In the genomic region with DNA sequence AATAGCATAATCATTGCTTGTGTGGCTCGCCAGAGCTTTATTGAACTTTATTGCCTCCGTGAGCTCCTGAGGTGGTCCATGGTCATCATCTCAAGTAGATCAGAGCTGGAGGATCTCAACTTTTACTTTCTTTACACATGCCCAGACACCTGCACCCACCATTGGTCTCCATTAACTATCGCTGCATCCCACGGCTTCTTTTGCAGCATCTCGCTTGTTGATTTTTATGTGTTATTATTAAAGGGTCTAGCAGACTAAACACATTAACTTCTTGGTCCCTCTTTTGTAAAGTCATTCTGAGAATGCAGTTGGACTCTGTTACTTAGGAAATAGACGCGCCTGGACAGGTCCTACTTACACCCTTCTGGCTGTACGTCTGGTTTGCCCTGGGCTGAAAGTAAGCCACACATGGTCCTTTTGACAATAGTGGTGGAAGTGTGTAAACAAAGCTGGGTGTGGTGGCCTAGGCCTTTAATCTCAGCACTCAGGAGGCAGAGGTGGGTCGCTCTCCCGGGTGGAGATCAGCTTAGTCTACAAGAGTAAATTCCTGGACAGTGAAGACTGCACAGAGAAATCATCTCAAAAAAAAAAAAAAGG, we compare ENCODE assay signal across 8 mouse cellular contexts. TPM values are rescaled to one million over a fixed set of nuclear protein-coding genes. Genes with fewer than 3 reads are reported as not detected.
DNase-seq lines count a peak whose midpoint lies in the region; ATAC-seq and TF ChIP-seq lines count a peak whose summit lies in the region.

No protein-coding gene starts in this region.

- ATAC-seq in forebrain, embryonic 15.5 days (replicated peaks) = no peak
- ATAC-seq in liver, embryonic 15.5 days (ENCODE audit: insufficient read depth) = no peak

- WGBS in heart, adult 2 months = 88% methylated on average over 10 of the region's 10 CpGs
- WGBS in forebrain, embryonic 15.5 days = 93% methylated on average over 10 of the region's 10 CpGs
- WGBS in liver, embryonic 15.5 days (ENCODE audit: insufficient replicate concordance) = 78% methylated on average over 10 of the region's 10 CpGs
- 96% methylated on average over 10 of the region's 10 CpGs for WGBS in thymus, adult 2 months

- no peak overlapping the region for H3K9ac ChIP-seq in heart, adult 2 months (ENCODE audit: low read depth, low read length)
- H3K9ac ChIP-seq in ES-Bruce4 (ENCODE audit: low read depth, poor library complexity, severe bottlenecking) = peak overlapping the region; percentile 98
- peak overlapping the region; percentile 80; the same call in 1 of the 2 replicates for H3K9ac ChIP-seq in forebrain, embryonic 15.5 days (replicated peaks)
- H3K9ac ChIP-seq in liver, embryonic 15.5 days = peak overlapping the region; percentile 33; the same call in 1 of the 2 replicates

- no peak for DNase-seq in heart, adult 2 months
- DNase-seq in heart, adult 9 months (ENCODE audit: low spot score in 2 of 2) = no peak
- DNase-seq in thymus, adult 2 months = no peak
- no peak for DNase-seq in MN1 (ENCODE audit: low spot score)
- no peak for DNase-seq in urinary bladder, postnatal 10 days (ENCODE audit: low spot score)

- peak overlapping the region; percentile 98 for H3K27ac ChIP-seq in heart, adult 2 months
- H3K27ac ChIP-seq in ES-Bruce4 (ENCODE audit: insufficient read depth, low read length) = peak overlapping the region; percentile 99
- peak overlapping the region; percentile 95 for H3K27ac ChIP-seq in forebrain, embryonic 15.5 days (replicated peaks)
- peak overlapping the region; percentile 92 for H3K27ac ChIP-seq in liver, embryonic 15.5 days (replicated peaks)
- no peak overlapping the region for H3K27ac ChIP-seq in thymus, adult 2 months (ENCODE audit: control insufficient read depth, insufficient read depth, low read length)

- H3K4me3 ChIP-seq in heart, adult 2 months = no peak overlapping the region; the same call in 1 of the 2 replicates
- peak overlapping the region; percentile 64 for H3K4me3 ChIP-seq in ES-Bruce4 (ENCODE audit: low read depth, low read length)
- H3K4me3 ChIP-seq in forebrain, embryonic 15.5 days = peak overlapping the region; percentile 85
- H3K4me3 ChIP-seq in liver, embryonic 15.5 days (replicated peaks) = peak overlapping the region; percentile 99
- no peak overlapping the region for H3K4me3 ChIP-seq in thymus, adult 2 months (ENCODE audit: control insufficient read depth, insufficient read depth, low read length)

- intact Hi-C loops in heart, adult 2 months (cut with DNase I) = loop anchor here (2.0 to 5.0 kb wide), 3 partner anchors 14 to 436 kb away; a partner anchor contains a TSS

- no peak for TF ChIP-seq POLR2A in heart, adult 2 months (IDR thresholded peaks at IDR 0.05; ENCODE audit: insufficient read depth, low read depth, low read length)
- TF ChIP-seq POLR2A in ES-Bruce4 (IDR thresholded peaks at IDR 0.05; ENCODE audit: insufficient read depth, low read length) = peak; percentile 40
- no peak for TF ChIP-seq POLR2A in thymus, adult 2 months (IDR thresholded peaks at IDR 0.05; ENCODE audit: control insufficient read depth, extremely low read depth, insufficient read depth, low read length, poor library complexity)

- H3K9me3 ChIP-seq in ES-Bruce4 (replicated peaks; ENCODE audit: control insufficient read depth, insufficient read depth, low read length, poor library complexity, severe bottlenecking) = no peaks in the 10 kb centered on the region
- no peaks in the 10 kb centered on the region for H3K9me3 ChIP-seq in forebrain, embryonic 15.5 days
- H3K9me3 ChIP-seq in liver, embryonic 15.5 days (replicated peaks) = no peaks in the 10 kb centered on the region

- peaks cover 5% of the 10 kb centered on the region for H3K79me2 ChIP-seq in heart, adult 2 months (replicated peaks; ENCODE audit: control insufficient read depth, insufficient read depth, low read length)

- H3K36me3 ChIP-seq in heart, adult 2 months (ENCODE audit: control insufficient read depth, insufficient read depth, low read length) = peaks cover 10% of the 10 kb centered on the region
- H3K36me3 ChIP-seq in ES-Bruce4 (ENCODE audit: control insufficient read depth, insufficient read depth, low read length, poor library complexity, severe bottlenecking) = peaks cover 5% of the 10 kb centered on the region; the same call in 1 of the 2 replicates
- H3K36me3 ChIP-seq in forebrain, embryonic 15.5 days = no peaks in the 10 kb centered on the region
- 0 out of 2 replicates have a peak, but pooled peaks cover 3% of the 10 kb centered on the region for H3K36me3 ChIP-seq in liver, embryonic 15.5 days (replicated peaks)
- H3K36me3 ChIP-seq in thymus, adult 2 months (ENCODE audit: control insufficient read depth, insufficient read depth, low read length) = no peaks in the 10 kb centered on the region

- H3K4me1 ChIP-seq in heart, adult 2 months (ENCODE audit: control insufficient read depth, insufficient read depth, low read length) = peaks cover 3% of the 10 kb centered on the region; the same call in 1 of the 2 replicates
- peaks cover 2% of the 10 kb centered on the region for H3K4me1 ChIP-seq in ES-Bruce4 (ENCODE audit: control insufficient read depth, insufficient read depth, low read length)
- H3K4me1 ChIP-seq in forebrain, embryonic 15.5 days = peaks cover 25% of the 10 kb centered on the region
- H3K4me1 ChIP-seq in liver, embryonic 15.5 days (replicated peaks) = peaks cover 36% of the 10 kb centered on the region
- no peaks in the 10 kb centered on the region for H3K4me1 ChIP-seq in thymus, adult 2 months (replicated peaks; ENCODE audit: control insufficient read depth, insufficient read depth, low read length)

- TF ChIP-seq CTCF in heart, adult 2 months (IDR thresholded peaks at IDR 0.05) = no peak
- TF ChIP-seq CTCF in ES-Bruce4 (IDR thresholded peaks at IDR 0.05; ENCODE audit: low read depth, low read length) = no peak
- no peak for TF ChIP-seq CTCF in thymus, adult 2 months (IDR thresholded peaks at IDR 0.05; ENCODE audit: borderline replicate concordance, control insufficient read depth, extremely low read depth, insufficient read depth, low read length, poor library complexity)

- H3K4me2 ChIP-seq in forebrain, embryonic 15.5 days (replicated peaks) = peak overlapping the region; percentile 44
- H3K4me2 ChIP-seq in liver, embryonic 15.5 days = peak overlapping the region; percentile 92

- TF ChIP-seq EP300 in heart, adult 2 months (IDR thresholded peaks at IDR 0.05; ENCODE audit: insufficient read depth, low read depth, low read length) = no peak
- TF ChIP-seq EP300 in ES-Bruce4 (IDR thresholded peaks at IDR 0.05; ENCODE audit: insufficient read depth, low read depth, low read length) = peak; percentile 77

- no peaks in the 10 kb centered on the region for H3K27me3 ChIP-seq in heart, adult 2 months (ENCODE audit: control insufficient read depth, insufficient read depth, low read length)
- H3K27me3 ChIP-seq in ES-Bruce4 (ENCODE audit: control insufficient read depth, insufficient read depth, low read length, poor library complexity, severe bottlenecking) = no peaks in the 10 kb centered on the region
- H3K27me3 ChIP-seq in forebrain, embryonic 15.5 days = no peaks in the 10 kb centered on the region
- H3K27me3 ChIP-seq in liver, embryonic 15.5 days = no peaks in the 10 kb centered on the region
- H3K27me3 ChIP-seq in thymus, adult 2 months (ENCODE audit: control insufficient read depth, insufficient read depth, low read length) = no peaks in the 10 kb centered on the region

RNA-seq across cellular contexts. Expression of a gene that starts 0.8 kb away (rescaled TPM):
- total RNA-seq in heart, adult 2 months (2021) = 10 to 100 TPM; 58.8 to 62.9 TPM
- polyA plus RNA-seq in heart, adult 2 months (2012; rRNA removed) = 11.3 and 18.5 TPM in 2 replicates
- 177 and 189 TPM in 2 replicates for polyA plus RNA-seq in ES-Bruce4 (2011; ENCODE audit: insufficient read depth, insufficient read length, low read depth, missing spikeins)
- polyA plus RNA-seq in forebrain, embryonic 15.5 days (2015; fragmentation: Nextera tagmentation; extraction: Ambion mirVana) = 101 and 111 TPM in 2 replicates
- polyA plus RNA-seq in liver, embryonic 15.5 days (2015; fragmentation: Nextera tagmentation; extraction: Ambion mirVana) = 35.0 and 35.3 TPM in 2 replicates
- 36.3 and 40.8 TPM in 2 replicates for polyA plus RNA-seq in thymus, adult 2 months (2012; rRNA removed)

RNA-seq across cellular contexts. Expression of a gene that starts 13.2 kb away (rescaled TPM):
- total RNA-seq in heart, adult 2 months (2021) = 100 to 1,000 TPM; 191 to 210 TPM
- 136 and 162 TPM in 2 replicates for polyA plus RNA-seq in heart, adult 2 months (2012; rRNA removed)
- 166 and 187 TPM in 2 replicates for polyA plus RNA-seq in ES-Bruce4 (2011; ENCODE audit: insufficient read depth, insufficient read length, low read depth, missing spikeins)
- polyA plus RNA-seq in forebrain, embryonic 15.5 days (2015; fragmentation: Nextera tagmentation; extraction: Ambion mirVana) = 36.3 and 56.7 TPM in 2 replicates
- polyA plus RNA-seq in liver, embryonic 15.5 days (2015; fragmentation: Nextera tagmentation; extraction: Ambion mirVana) = 60.1 and 67.9 TPM in 2 replicates
- polyA plus RNA-seq in thymus, adult 2 months (2012; rRNA removed) = 76.5 and 92.5 TPM in 2 replicates

RNA-seq across cellular contexts. Expression of a gene that starts 51.6 kb away (rescaled TPM):
- 1 to 10 TPM; 6.8 to 9.1 TPM for total RNA-seq in heart, adult 2 months (2021)
- polyA plus RNA-seq in heart, adult 2 months (2012; rRNA removed) = 6.9 and 8.4 TPM in 2 replicates
- polyA plus RNA-seq in ES-Bruce4 (2011; ENCODE audit: insufficient read depth, insufficient read length, low read depth, missing spikeins) = 4.7 and 6.3 TPM in 2 replicates
- 26.3 and 27.8 TPM in 2 replicates for polyA plus RNA-seq in forebrain, embryonic 15.5 days (2015; fragmentation: Nextera tagmentation; extraction: Ambion mirVana)
- 8.9 and 9.5 TPM in 2 replicates for polyA plus RNA-seq in liver, embryonic 15.5 days (2015; fragmentation: Nextera tagmentation; extraction: Ambion mirVana)
- 38.5 and 38.6 TPM in 2 replicates for polyA plus RNA-seq in thymus, adult 2 months (2012; rRNA removed)

RNA-seq across cellular contexts. Expression of a gene that starts 56.4 kb away (rescaled TPM):
- total RNA-seq in heart, adult 2 months (2021) = 10 to 100 TPM; 10.5 to 14.5 TPM
- 2.4 and 4.5 TPM in 2 replicates for polyA plus RNA-seq in heart, adult 2 months (2012; rRNA removed)
- 27.1 and 28.6 TPM in 2 replicates for polyA plus RNA-seq in ES-Bruce4 (2011; ENCODE audit: insufficient read depth, insufficient read length, low read depth, missing spikeins)
- polyA plus RNA-seq in forebrain, embryonic 15.5 days (2015; fragmentation: Nextera tagmentation; extraction: Ambion mirVana) = 24.9 and 26.0 TPM in 2 replicates
- polyA plus RNA-seq in liver, embryonic 15.5 days (2015; fragmentation: Nextera tagmentation; extraction: Ambion mirVana) = 10.5 and 10.8 TPM in 2 replicates
- 4.6 and 5.0 TPM in 2 replicates for polyA plus RNA-seq in thymus, adult 2 months (2012; rRNA removed)

Comparison
In these comparisons a context has a peak if more than half of its experiments do, and no peak if none do; other contexts are left out.
1. H3K4me3 ChIP-seq: peak in ES-Bruce4 (single experiment), forebrain, embryonic 15.5 days (single experiment) and liver, embryonic 15.5 days (single experiment); none in heart, adult 2 months (single experiment) and thymus, adult 2 months (single experiment).